Mouse (Mus musculus): Measurements from ENCODE around the gene Akap2.

DNA sequence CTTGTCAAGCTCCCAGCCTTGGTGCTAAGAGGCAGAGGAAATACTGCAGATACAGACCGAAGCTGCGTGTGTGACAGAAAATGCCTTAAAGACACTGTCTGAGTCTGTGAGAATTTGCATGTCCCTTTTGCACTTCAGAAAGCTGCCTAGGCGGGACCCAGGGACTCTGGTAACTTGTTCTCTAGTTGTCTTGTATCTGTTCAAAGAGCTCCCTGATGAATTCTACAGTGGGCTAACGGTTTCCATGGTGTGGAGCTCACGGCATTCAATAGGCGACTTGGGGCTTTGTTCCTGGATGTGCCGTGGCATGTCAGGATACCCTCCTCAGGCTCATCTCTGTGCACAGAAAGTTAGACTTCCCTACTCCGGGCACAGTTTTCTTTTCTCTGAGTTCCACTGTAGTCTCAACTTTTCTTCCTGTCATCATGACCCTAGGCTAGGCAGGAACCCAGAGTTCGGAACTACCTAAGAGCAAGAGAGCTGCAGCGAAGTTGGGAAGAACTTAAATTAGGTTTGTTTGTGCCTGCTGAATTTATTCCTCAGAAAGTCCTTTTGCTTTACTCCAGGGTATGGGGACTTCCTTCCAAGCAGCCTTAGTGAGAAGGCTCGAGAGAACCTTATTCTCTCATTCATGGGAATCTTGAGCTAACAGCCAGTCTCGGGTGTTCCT is 128.2 kb downstream of the Akap2 start:
- no peak for TF ChIP-seq POLR2A (IDR thresholded peaks at IDR 0.05; ENCODE audit: insufficient read depth, low read depth, low read length)
- TF ChIP-seq CTCF (IDR thresholded peaks at IDR 0.05; ENCODE audit: insufficient read depth, low read depth, low read length) = no peak
